Mouse (Mus musculus): ENCODE measurements around the gene Akr1c14. TPM values are rescaled to one million over a fixed set of nuclear protein-coding genes. Genes with fewer than 3 reads are reported as not detected.

Akr1c14 gene
- 213 TPM for polyA plus RNA-seq (2014; fragmentation: Illumina TruSeq; extraction: RNeasy Lipid Tissue Mini Kit (QIAGEN cat#74804); ENCODE audit: low replicate concordance)

GRCm38 (mm10) chr13:4048719-4049118, at the start of gene Akr1c14:
TSS of gene Akr1c14 (plus strand) at chr13:4049011.

Other genes starting within 250 kb of the Akr1c14 start
- gene Calml3, start 244.7 kb upstream of the Akr1c14 start, polyA plus RNA-seq (2014; fragmentation: Illumina TruSeq; extraction: RNeasy Lipid Tissue Mini Kit (QIAGEN cat#74804); ENCODE audit: low replicate concordance) = not detected
- gene Calm4, start 211.3 kb upstream of the Akr1c14 start, polyA plus RNA-seq (2014; fragmentation: Illumina TruSeq; extraction: RNeasy Lipid Tissue Mini Kit (QIAGEN cat#74804); ENCODE audit: low replicate concordance) = not detected
- gene Calm5, start 194.8 kb upstream of the Akr1c14 start, polyA plus RNA-seq (2014; fragmentation: Illumina TruSeq; extraction: RNeasy Lipid Tissue Mini Kit (QIAGEN cat#74804); ENCODE audit: low replicate concordance) = not detected
- gene Net1, start 130.8 kb upstream of the Akr1c14 start, polyA plus RNA-seq (2014; fragmentation: Illumina TruSeq; extraction: RNeasy Lipid Tissue Mini Kit (QIAGEN cat#74804); ENCODE audit: low replicate concordance) = 648 TPM
- 104 TPM for gene Tubal3, start 130.7 kb upstream of the Akr1c14 start, polyA plus RNA-seq (2014; fragmentation: Illumina TruSeq; extraction: RNeasy Lipid Tissue Mini Kit (QIAGEN cat#74804); ENCODE audit: low replicate concordance)
- gene Ucn3, start 103.7 kb upstream of the Akr1c14 start, polyA plus RNA-seq (2014; fragmentation: Illumina TruSeq; extraction: RNeasy Lipid Tissue Mini Kit (QIAGEN cat#74804); ENCODE audit: low replicate concordance) = not detected
- gene Akr1c18, start 101.6 kb downstream of the Akr1c14 start, polyA plus RNA-seq (2014; fragmentation: Illumina TruSeq; extraction: RNeasy Lipid Tissue Mini Kit (QIAGEN cat#74804); ENCODE audit: low replicate concordance) = not detected
- gene Akr1c13, start 142.1 kb downstream of the Akr1c14 start, polyA plus RNA-seq (2014; fragmentation: Illumina TruSeq; extraction: RNeasy Lipid Tissue Mini Kit (QIAGEN cat#74804); ENCODE audit: low replicate concordance) = 835 TPM
- 709 TPM for gene Akr1c19, start 179.7 kb downstream of the Akr1c14 start, polyA plus RNA-seq (2014; fragmentation: Illumina TruSeq; extraction: RNeasy Lipid Tissue Mini Kit (QIAGEN cat#74804); ENCODE audit: low replicate concordance)
- 415 TPM for gene Akr1c12, start 230.4 kb downstream of the Akr1c14 start, polyA plus RNA-seq (2014; fragmentation: Illumina TruSeq; extraction: RNeasy Lipid Tissue Mini Kit (QIAGEN cat#74804); ENCODE audit: low replicate concordance)

Data from small intestine, adult 10 weeks (tissue).